Mouse (Mus musculus): ENCODE results near the gene Sp7.

The Sp7 gene

GRCm38 (mm10) chr15:102324654-102325473 is 42.1 kb downstream of the Sp7 start:
- TF ChIP-seq POU5F1 (IDR thresholded peaks at IDR 0.05; ENCODE audit: borderline replicate concordance, low read length), result no peak
- TF ChIP-seq CTCF (conservative IDR thresholded peaks at IDR 0.05; ENCODE audit: low read length), result no peak
- no peak for TF ChIP-seq NANOG (IDR thresholded peaks at IDR 0.05; ENCODE audit: borderline replicate concordance, low read length)
- Histone ChIP-seq H3K9me3 (ENCODE audit: low read length) (no peaks in the 10 kb centered on the region), H3K27me3 (ENCODE audit: insufficient read depth, low read length) (no peaks in the 10 kb centered on the region), H3K4me3 (replicated peaks; ENCODE audit: low read length) (peak overlapping the region; percentile 75), H3K4me1 (replicated peaks; ENCODE audit: low read depth, low read length) (peaks cover 24% of the 10 kb centered on the region), H3K36me3 (ENCODE audit: insufficient read depth, low read length) (peaks cover 70% of the 10 kb centered on the region)

- Histone ChIP-seq H3K36me3 (ENCODE audit: insufficient read depth, low read length) (peaks cover 98% of the 10 kb centered on the region), H3K27me3 (ENCODE audit: insufficient read depth, low read length) (no peaks in the 10 kb centered on the region), H3K9me3 (ENCODE audit: low read length) (no peaks in the 10 kb centered on the region), H3K4me1 (replicated peaks; ENCODE audit: low read depth, low read length) (peaks cover 15% of the 10 kb centered on the region), H3K4me3 (replicated peaks; ENCODE audit: low read length) (no peak overlapping the region)
- TF ChIP-seq POU5F1 (IDR thresholded peaks at IDR 0.05; ENCODE audit: borderline replicate concordance, low read length), result no peak
- TF ChIP-seq CTCF (conservative IDR thresholded peaks at IDR 0.05; ENCODE audit: low read length), result peak; percentile 50
These were observed 50.7 kb downstream of the Sp7 start for GRCm38 (mm10) chr15:102316263-102316662.

GRCm38 (mm10) chr15:102315292-102315691 is 51.7 kb downstream of the Sp7 start:
- no peaks in the 10 kb centered on the region for H3K27me3 ChIP-seq (ENCODE audit: insufficient read depth, low read length)
- H3K4me3 ChIP-seq (replicated peaks; ENCODE audit: low read length), result 0 out of 2 replicates have a peak overlapping the region, but pooled peaks have one; percentile 10
- H3K9me3 ChIP-seq (ENCODE audit: low read length), result no peaks in the 10 kb centered on the region
- TF ChIP-seq POU5F1 (IDR thresholded peaks at IDR 0.05; ENCODE audit: borderline replicate concordance, low read length) (no peak), CTCF (conservative IDR thresholded peaks at IDR 0.05; ENCODE audit: low read length) (no peak), NANOG (IDR thresholded peaks at IDR 0.05; ENCODE audit: borderline replicate concordance, low read length) (no peak)
- peaks cover 98% of the 10 kb centered on the region for H3K36me3 ChIP-seq (ENCODE audit: insufficient read depth, low read length)
- peaks cover 15% of the 10 kb centered on the region for H3K4me1 ChIP-seq (replicated peaks; ENCODE audit: low read depth, low read length)

GRCm38 (mm10) chr15:102311489-102311888 is 55.5 kb downstream of the Sp7 start:
- Histone ChIP-seq H3K4me1 (replicated peaks; ENCODE audit: low read depth, low read length) (peaks cover 25% of the 10 kb centered on the region), H3K4me3 (replicated peaks; ENCODE audit: low read length) (no peak overlapping the region), H3K9me3 (ENCODE audit: low read length) (no peaks in the 10 kb centered on the region), H3K36me3 (ENCODE audit: insufficient read depth, low read length) (peaks cover 98% of the 10 kb centered on the region), H3K27me3 (ENCODE audit: insufficient read depth, low read length) (no peaks in the 10 kb centered on the region)
- TF ChIP-seq NANOG (IDR thresholded peaks at IDR 0.05; ENCODE audit: borderline replicate concordance, low read length), result no peak
- no peak for TF ChIP-seq POU5F1 (IDR thresholded peaks at IDR 0.05; ENCODE audit: borderline replicate concordance, low read length)
- TF ChIP-seq CTCF (conservative IDR thresholded peaks at IDR 0.05; ENCODE audit: low read length), result no peak

GRCm38 (mm10) chr15:102310074-102310845 is 56.7 kb downstream of the Sp7 start:
- peaks cover 98% of the 10 kb centered on the region for H3K36me3 ChIP-seq (ENCODE audit: insufficient read depth, low read length)
- H3K4me3 ChIP-seq (replicated peaks; ENCODE audit: low read length), result no peak overlapping the region
- TF ChIP-seq CTCF (conservative IDR thresholded peaks at IDR 0.05; ENCODE audit: low read length) (no peak), NANOG (IDR thresholded peaks at IDR 0.05; ENCODE audit: borderline replicate concordance, low read length) (no peak), POU5F1 (IDR thresholded peaks at IDR 0.05; ENCODE audit: borderline replicate concordance, low read length) (no peak)
- H3K4me1 ChIP-seq (replicated peaks; ENCODE audit: low read depth, low read length), result peaks cover 14% of the 10 kb centered on the region
- no peaks in the 10 kb centered on the region for H3K9me3 ChIP-seq (ENCODE audit: low read length)
- H3K27me3 ChIP-seq (ENCODE audit: insufficient read depth, low read length), result no peaks in the 10 kb centered on the region

- Histone ChIP-seq H3K9me3 (ENCODE audit: low read length) (no peaks in the 10 kb centered on the region), H3K4me3 (replicated peaks; ENCODE audit: low read length) (no peak overlapping the region), H3K36me3 (ENCODE audit: insufficient read depth, low read length) (peaks cover 99% of the 10 kb centered on the region), H3K4me1 (replicated peaks; ENCODE audit: low read depth, low read length) (peaks cover 12% of the 10 kb centered on the region), H3K27me3 (ENCODE audit: insufficient read depth, low read length) (no peaks in the 10 kb centered on the region)
- TF ChIP-seq CTCF (conservative IDR thresholded peaks at IDR 0.05; ENCODE audit: low read length) (no peak), NANOG (IDR thresholded peaks at IDR 0.05; ENCODE audit: borderline replicate concordance, low read length) (no peak), POU5F1 (IDR thresholded peaks at IDR 0.05; ENCODE audit: borderline replicate concordance, low read length) (no peak)
These were observed 58.3 kb downstream of the Sp7 start for GRCm38 (mm10) chr15:102308717-102309116.

Data from E14TG2a.4 (cell line).